Mouse (Mus musculus) bone marrow macrophage, adult 2 months (primary cell): ENCODE results near the gene Gga1.

Source experiments
- CTCF ChIP-seq: IDR thresholded peaks from 2 replicates; pipeline ENCODE4 v1.5.1; 2012; ENCODE audit warnings: low read depth, mild to moderate bottlenecking, low read length, moderate library complexity
- POLR2A ChIP-seq: IDR thresholded peaks from 2 replicates; pipeline ENCODE4 v1.6.1; 2012; ENCODE audit warnings: mild to moderate bottlenecking, low read depth, low read length, borderline replicate concordance

DNA sequence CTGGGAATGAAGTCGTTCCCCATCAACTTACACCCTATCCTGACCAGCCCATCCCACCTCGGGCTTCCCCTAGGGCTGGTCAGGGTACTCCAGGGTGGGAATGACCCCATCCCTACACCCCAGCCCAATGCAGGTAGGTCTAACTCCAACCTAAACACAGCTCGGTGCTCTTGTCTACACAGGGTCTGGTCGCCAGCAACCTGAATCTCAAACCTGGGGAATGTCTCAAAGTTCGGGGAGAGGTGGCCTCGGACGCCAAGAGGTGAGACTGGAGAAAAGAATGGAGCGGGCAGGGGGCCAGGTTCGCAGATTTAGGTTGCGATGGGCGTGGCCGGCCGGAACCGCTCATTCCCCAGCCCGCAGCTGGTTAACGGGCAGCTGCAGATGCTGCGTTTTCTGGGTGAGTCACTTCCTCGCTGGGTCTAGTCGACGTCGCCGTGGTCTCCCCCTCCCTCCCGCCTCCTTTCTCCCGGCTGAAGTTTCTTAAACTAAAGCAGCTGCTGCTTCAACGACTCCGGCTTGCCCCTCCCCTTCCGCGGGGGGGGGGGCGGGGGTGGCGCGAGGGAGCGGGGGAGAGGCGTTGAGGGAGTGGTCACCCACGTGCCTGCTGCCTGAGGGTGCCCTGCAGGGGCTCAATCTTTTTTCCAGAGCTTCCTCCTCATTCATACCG is 50.9 kb downstream of the Gga1 start:
- TF ChIP-seq POLR2A (0 out of 2 replicates have a peak, but pooled peaks have one; percentile 37), CTCF (no peak)
